Mouse (Mus musculus): ENCODE measurements at regions not wholly inside any gene's neighbourhood (a gene's known extent, or its start where the extent isn't known, plus 50 kb on each side); places are given as distances from the start of the nearest gene placed in this dataset.

DNA sequence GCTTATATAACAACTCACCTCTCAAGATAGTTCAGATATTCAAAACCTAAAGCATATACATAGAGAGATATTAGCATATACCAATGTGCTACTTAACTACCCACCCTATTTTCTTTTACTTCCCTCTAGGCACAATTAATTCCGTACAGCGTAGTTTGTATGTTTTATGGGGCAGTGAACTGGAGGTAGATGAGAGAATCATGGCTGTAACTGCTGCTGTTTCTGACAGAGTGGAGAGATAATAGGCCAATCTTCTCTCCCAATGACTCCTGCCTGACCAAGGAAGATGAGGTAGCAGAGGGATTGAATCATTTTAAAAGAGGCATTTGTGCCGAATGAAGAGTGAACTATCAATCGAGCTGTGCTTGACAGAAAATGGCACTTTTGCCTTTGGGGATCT, 1640.1 kb upstream of the B3galt2 start:
- Histone ChIP-seq H3K9me3 (ENCODE audit: low read length) (no peaks in the 10 kb centered on the region), H3K4me1 (ENCODE audit: insufficient read depth, low read depth, low read length) (no peaks in the 10 kb centered on the region), H3K27ac (ENCODE audit: low read length) (no peak overlapping the region), H3K4me3 (ENCODE audit: low read depth, low read length) (no peak overlapping the region), H3K4me2 (replicated peaks; ENCODE audit: low read depth, low read length) (no peak overlapping the region), H3K9ac (replicated peaks; ENCODE audit: low read depth) (no peak overlapping the region), H3K36me3 (ENCODE audit: insufficient read depth, low read length) (no peaks in the 10 kb centered on the region), H3K27me3 (replicated peaks; ENCODE audit: insufficient read depth, low read length) (no peaks in the 10 kb centered on the region)
- 79% methylated on average over 4 of the region's 4 CpGs for WGBS
- TF ChIP-seq CTCF (IDR thresholded peaks at IDR 0.05) (no peak), EP300 (IDR thresholded peaks at IDR 0.05) (no peak)
- DNase-seq (ENCODE audit: low spot score) (no peak), ATAC-seq (no peak)

DNA sequence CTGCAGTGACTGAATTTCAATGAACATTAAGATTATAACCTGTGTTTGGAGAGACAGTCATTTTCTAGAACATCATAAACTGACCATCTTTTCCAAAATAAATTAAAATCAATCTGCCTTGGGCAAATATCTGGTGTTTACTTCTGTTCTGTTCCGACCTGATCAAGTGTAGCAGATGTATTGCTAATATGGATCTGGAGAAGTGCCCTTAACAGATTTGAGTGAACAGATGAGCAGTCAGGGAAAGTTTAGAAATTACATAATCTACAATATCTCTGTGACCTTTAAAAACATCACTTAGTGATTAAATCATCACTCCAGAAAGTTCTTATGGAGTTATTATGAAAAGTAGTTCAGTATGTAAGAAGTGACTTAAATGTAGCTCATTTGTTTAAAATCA, 1634.1 kb upstream of the B3galt2 start:
- ATAC-seq (no peak), DNase-seq (ENCODE audit: low spot score) (no peak)
- H3K9me3 ChIP-seq (ENCODE audit: low read length), result no peaks in the 10 kb centered on the region
- TF ChIP-seq EP300 (IDR thresholded peaks at IDR 0.05) (no peak), CTCF (IDR thresholded peaks at IDR 0.05) (no peak)
- H3K27ac ChIP-seq (ENCODE audit: low read length), result no peak overlapping the region
- H3K4me1 ChIP-seq (ENCODE audit: insufficient read depth, low read depth, low read length), result no peaks in the 10 kb centered on the region
- no peak overlapping the region for H3K4me3 ChIP-seq (ENCODE audit: low read depth, low read length)
- 51% methylated on average over 1 of the region's 1 CpGs for WGBS
- H3K4me2 ChIP-seq (replicated peaks; ENCODE audit: low read depth, low read length), result no peak overlapping the region
- H3K9ac ChIP-seq (replicated peaks; ENCODE audit: low read depth), result no peak overlapping the region
- no peaks in the 10 kb centered on the region for H3K27me3 ChIP-seq (replicated peaks; ENCODE audit: insufficient read depth, low read length)
- H3K36me3 ChIP-seq (ENCODE audit: insufficient read depth, low read length), result no peaks in the 10 kb centered on the region

DNA sequence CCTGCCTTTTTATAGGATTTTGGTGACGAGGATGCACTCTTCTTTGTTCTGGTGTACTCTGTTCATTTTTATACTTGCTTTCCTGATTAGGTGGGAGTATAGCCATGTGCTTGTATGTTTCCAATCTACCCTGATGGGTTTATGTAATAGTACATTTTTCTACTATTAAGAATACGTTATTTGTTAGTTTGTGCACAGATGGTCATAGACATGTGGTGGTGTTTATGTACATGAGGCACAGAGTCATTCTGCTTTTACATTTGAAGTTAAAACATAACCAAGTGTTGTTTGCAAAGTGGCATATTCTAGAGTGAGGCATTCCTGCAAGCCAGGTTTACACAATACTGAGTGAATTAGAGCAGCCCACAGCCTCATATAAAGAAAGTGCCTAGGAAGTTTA, 1597.7 kb upstream of the B3galt2 start:
- Histone ChIP-seq H3K4me1 (ENCODE audit: insufficient read depth, low read depth, low read length) (no peaks in the 10 kb centered on the region), H3K4me3 (ENCODE audit: low read depth, low read length) (no peak overlapping the region), H3K36me3 (ENCODE audit: insufficient read depth, low read length) (no peaks in the 10 kb centered on the region), H3K27ac (ENCODE audit: low read length) (no peak overlapping the region), H3K27me3 (replicated peaks; ENCODE audit: insufficient read depth, low read length) (no peaks in the 10 kb centered on the region), H3K9ac (replicated peaks; ENCODE audit: low read depth) (no peak overlapping the region), H3K4me2 (replicated peaks; ENCODE audit: low read depth, low read length) (no peak overlapping the region), H3K9me3 (ENCODE audit: low read length) (no peaks in the 10 kb centered on the region)
- WGBS, result 65% methylated on average over 2 of the region's 2 CpGs
- TF ChIP-seq CTCF (IDR thresholded peaks at IDR 0.05) (no peak), EP300 (IDR thresholded peaks at IDR 0.05) (no peak)
- DNase-seq (ENCODE audit: low spot score) (no peak), ATAC-seq (no peak)

DNA sequence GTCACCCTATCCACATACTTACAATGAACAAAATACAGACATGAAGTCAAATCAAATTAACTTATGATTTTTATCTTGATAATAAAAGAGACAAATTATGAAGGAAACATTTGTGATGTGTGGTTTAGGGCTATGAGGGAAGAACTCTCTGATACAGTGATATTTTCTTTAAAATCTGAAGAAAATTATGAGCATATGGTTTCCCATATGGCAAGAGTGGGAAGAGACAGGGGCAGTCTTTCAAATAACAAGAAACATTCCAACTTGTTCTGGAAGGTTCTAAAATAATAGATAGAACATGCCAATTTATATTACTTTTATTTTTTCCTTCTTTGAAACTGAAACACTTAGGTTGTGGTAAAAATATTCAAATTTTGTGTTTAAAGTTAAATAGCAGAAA, 1585.3 kb upstream of the B3galt2 start:
- Histone ChIP-seq H3K9ac (replicated peaks; ENCODE audit: low read depth) (no peak overlapping the region), H3K4me2 (replicated peaks; ENCODE audit: low read depth, low read length) (no peak overlapping the region), H3K27me3 (replicated peaks; ENCODE audit: insufficient read depth, low read length) (no peaks in the 10 kb centered on the region), H3K9me3 (ENCODE audit: low read length) (no peaks in the 10 kb centered on the region), H3K27ac (ENCODE audit: low read length) (no peak overlapping the region), H3K4me3 (ENCODE audit: low read depth, low read length) (no peak overlapping the region), H3K4me1 (ENCODE audit: insufficient read depth, low read depth, low read length) (no peaks in the 10 kb centered on the region), H3K36me3 (ENCODE audit: insufficient read depth, low read length) (no peaks in the 10 kb centered on the region)
- TF ChIP-seq EP300 (IDR thresholded peaks at IDR 0.05), result no peak
- no peak for TF ChIP-seq CTCF (IDR thresholded peaks at IDR 0.05)
- no peak for ATAC-seq
- DNase-seq (ENCODE audit: low spot score), result no peak
